Mouse (Mus musculus) olfactory bulb, adult 2 months (tissue): ENCODE results near the gene 1700092M07Rik. TPM values are rescaled to one million over a fixed set of nuclear protein-coding genes. Genes with fewer than 3 reads are reported as not detected.
A peak's percentile ranks its signal among the peaks of the same experiment; 100 is the strongest.

Experiments
- H3K27ac ChIP-seq: fragments of 200-500 bp; 2 replicates; pipeline ENCODE4 v1.5.1; 2012; ENCODE audit warnings: low read depth, low read length; ENCODE audit not compliant: insufficient read depth
- H3K4me1 ChIP-seq: fragments of 200-500 bp; 2 replicates; pipeline ENCODE4 v1.6.1; 2012; ENCODE audit warnings: low read length; ENCODE audit not compliant: control insufficient read depth, insufficient read depth
- H3K4me3 ChIP-seq: fragments of 200-500 bp; 2 replicates; pipeline ENCODE4 v1.5.1; 2012; ENCODE audit warnings: mild to moderate bottlenecking, low read depth, low read length, moderate library complexity; ENCODE audit not compliant: insufficient read depth
- CTCF ChIP-seq: fragments of 200-500 bp; IDR thresholded peaks from 2 replicates; pipeline ENCODE4 v1.5.1; 2012; ENCODE audit warnings: low read depth, mild to moderate bottlenecking, low read length, moderate library complexity; ENCODE audit not compliant: insufficient read depth
- POLR2A ChIP-seq: fragments of 200-500 bp; IDR thresholded peaks from 2 replicates; pipeline ENCODE4 v1.6.1; 2012; ENCODE audit warnings: mild to moderate bottlenecking, low read depth, low read length, moderate library complexity; ENCODE audit not compliant: insufficient read depth
- WGBS: fragments of 180-500 bp; shearing (Covaris S2); methylation state at CpG from one replicate; pipeline ENCODE4 v1.1.7; 2018; 5-methylcytosine and 5-hydroxymethylcytosine counted together
- polyA plus RNA-seq: library from polyadenylated mRNA; stranded (reverse); fragments of >200 nt; gene quantifications from 2 replicates; pipeline ENCODE4 v1.2.4, GENCODE M21; 2012; ENCODE audit warnings: low replicate concordance; ENCODE audit not compliant: missing spikeins, insufficient read depth, insufficient read length

Gene 1700092M07Rik
- polyA plus RNA-seq, 1 experiment = not detected

DNA sequence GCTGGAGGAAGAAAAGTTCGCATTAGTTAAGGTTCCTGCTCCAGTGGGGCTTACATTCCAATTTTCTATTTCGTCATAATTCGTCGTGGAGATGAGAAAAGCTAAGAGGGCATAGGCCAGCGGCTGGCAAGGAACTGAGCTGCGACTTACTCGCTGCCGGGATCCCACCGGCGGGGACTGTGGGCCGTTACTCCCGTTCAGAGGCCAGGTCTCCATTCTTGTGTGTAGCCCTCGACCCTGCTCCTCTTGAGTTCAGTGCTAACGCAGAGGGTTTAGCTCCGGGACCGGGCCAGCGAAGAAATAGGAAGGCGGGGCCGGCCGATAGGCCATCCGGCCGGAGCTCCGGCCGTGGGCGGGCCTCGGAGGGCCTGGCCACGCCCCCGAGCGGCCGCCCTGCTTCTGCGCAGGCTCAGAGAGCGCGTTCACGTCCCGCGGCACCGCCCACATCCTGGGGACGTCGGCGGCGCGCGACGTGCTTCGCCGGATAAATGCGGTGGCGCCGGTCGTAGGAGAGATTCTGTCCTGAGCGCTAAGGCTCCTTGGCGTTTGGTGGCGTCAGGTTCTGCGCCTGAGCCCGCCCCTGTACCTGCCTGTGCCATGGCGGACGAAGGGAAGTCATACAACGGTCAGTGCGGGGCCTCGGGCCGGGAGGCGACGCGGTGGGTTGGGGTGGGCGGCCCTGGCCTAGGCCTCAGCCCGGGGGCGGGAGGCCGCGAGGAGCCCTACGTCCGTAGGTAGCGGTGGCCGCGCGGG is 16.3 kb downstream of the 1700092M07Rik start, which contains the start of gene Nxf1:
Nxf1 (plus strand) TSS at position 439 of the 753 bp plus-strand sequence.
- H3K4me3 ChIP-seq = peak within 1 kb of the TSS; percentile 98
- H3K27ac ChIP-seq = peak within 1 kb of the TSS; percentile 66
- WGBS = under 1% methylated on average over 75 of the region's 75 CpGs
- TF ChIP-seq CTCF = no peak
- peak; percentile 86 for TF ChIP-seq POLR2A
- H3K4me1 ChIP-seq = peaks cover 8% of the 10 kb centered on the region; the same call in 1 of the 2 replicates

DNA sequence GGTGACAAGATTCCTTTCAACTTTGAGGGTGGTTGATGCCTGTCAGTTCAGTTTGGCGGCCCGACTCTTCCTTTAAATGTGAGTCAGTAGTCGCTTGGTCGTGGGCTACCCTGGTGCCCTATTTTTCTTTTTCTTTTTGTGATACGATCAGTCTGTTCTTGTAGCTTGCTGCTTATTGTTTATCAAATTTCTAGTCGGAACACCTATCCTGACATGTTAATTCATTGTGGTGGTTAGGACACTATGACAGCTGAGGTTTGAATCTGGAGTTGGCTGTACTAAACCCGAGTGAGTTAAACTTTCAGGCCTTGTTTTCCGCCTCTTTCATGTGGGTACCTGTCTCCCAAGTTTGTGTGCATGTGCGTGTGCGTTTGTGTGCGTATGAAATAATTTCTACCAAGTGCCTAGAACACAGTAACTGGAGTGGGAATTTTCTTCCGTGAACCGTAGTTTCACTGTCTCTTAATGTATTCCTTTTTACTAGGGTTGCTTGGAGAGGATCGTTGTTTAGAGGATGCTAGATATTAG is 17.0 kb downstream of the 1700092M07Rik start:
- WGBS = 1% methylated on average over 14 of the region's 14 CpGs
- TF ChIP-seq CTCF (no peak), POLR2A (no peak)
- peak overlapping the region; percentile 98 for H3K4me3 ChIP-seq
- peaks cover 8% of the 10 kb centered on the region; the same call in 1 of the 2 replicates for H3K4me1 ChIP-seq
- no peak overlapping the region for H3K27ac ChIP-seq

DNA sequence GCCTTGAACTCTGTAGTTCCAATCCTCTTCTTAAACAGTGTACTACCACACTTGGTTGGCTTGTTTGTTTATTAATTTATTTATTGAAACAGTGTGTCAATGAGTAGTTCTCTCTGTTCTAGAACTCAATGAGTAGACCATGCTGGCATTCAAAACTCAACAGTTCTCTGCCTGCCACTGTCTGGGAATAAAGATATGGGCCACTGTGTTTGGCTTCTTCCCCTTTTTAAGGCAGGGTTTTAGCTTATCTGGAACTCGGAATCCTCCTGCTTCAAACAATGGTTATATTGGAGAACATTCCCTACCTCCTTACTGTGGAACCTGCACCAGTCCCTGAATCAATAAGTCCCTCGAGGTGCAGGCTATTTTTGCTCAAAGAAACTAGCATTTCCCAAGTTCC is 18.4 kb downstream of the 1700092M07Rik start:
- no peak overlapping the region for H3K4me3 ChIP-seq
- no peak overlapping the region for H3K27ac ChIP-seq
- TF ChIP-seq POLR2A = no peak
- no peak for TF ChIP-seq CTCF
- 85% methylated on average over 2 of the region's 2 CpGs for WGBS
- peaks cover 8% of the 10 kb centered on the region; the same call in 1 of the 2 replicates for H3K4me1 ChIP-seq

DNA sequence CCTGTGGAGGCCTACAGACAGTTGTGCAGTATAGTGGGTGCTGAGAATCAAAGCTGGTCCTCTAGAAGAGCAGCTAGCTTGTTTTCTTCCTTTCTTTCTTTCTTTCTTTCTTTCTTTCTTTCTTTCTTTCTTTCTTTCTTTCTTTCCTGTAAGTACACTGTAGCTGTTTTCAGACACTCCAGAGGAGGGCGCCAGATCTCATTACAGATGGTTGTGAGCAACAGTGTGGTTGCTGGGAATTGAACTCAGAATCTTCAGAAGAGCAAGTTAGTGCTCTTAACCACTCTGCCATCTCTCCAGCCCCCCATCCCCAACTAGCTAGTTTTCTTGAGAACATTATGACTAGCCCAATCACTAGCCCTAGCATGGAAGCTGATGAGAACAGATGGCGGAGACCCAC is 20.2 kb downstream of the 1700092M07Rik start:
- H3K4me1 ChIP-seq = peaks cover 2% of the 10 kb centered on the region; the same call in 1 of the 2 replicates
- TF ChIP-seq POLR2A (no peak), CTCF (no peak)
- 94% methylated on average over 2 of the region's 2 CpGs for WGBS

DNA sequence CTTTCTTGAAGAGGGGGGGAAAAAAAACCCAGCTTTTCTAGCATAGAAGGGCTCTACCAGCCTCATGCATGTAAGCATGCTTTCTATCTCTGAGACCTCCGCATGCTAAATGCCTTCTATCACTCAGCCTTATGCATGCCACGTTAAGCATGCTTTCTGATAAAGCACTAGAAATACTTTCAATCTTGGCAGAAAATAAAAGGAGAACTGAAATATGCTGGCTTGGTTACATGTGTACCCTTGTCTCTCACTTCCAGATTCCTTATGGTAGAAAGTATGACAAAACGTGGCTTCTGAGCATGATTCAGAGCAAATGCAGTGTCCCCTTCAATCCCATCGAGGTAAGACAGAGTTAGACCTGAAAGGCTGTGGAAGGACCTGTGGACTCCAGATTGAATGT is 22.8 kb downstream of the 1700092M07Rik start:
- 90% methylated on average over 4 of the region's 4 CpGs for WGBS
- TF ChIP-seq CTCF (no peak), POLR2A (no peak)

More for the DNA sequence above, 20.2 kb downstream of the 1700092M07Rik start:
- H3K27ac ChIP-seq = no peak overlapping the region
- no peak overlapping the region for H3K4me3 ChIP-seq

DNA sequence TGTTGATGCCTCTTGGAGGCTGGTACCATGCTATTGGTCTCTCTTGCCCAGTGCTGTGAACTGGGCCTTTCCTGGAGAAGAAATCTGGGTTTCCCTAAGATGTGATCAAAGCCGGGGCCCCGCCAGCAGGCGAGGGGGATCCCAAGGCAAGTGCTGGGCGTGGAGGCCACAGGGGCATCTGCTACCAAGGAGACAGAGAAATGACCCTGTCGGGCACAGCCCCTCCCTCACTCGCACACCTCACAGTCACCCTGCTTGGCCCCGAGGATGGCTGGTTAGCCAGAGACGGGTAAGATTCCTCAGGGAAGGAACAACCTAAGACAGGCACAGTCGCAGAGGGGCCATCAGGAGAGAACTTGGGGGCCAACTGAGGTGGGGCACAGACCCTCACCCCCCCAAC is 25.0 kb downstream of the 1700092M07Rik start:
- H3K4me3 ChIP-seq = no peak overlapping the region
- H3K4me1 ChIP-seq = peaks cover 3% of the 10 kb centered on the region
- TF ChIP-seq CTCF (no peak), POLR2A (no peak)
- WGBS = 97% methylated on average over 9 of the region's 9 CpGs
- H3K27ac ChIP-seq = no peak overlapping the region

More for the DNA sequence above, 22.8 kb downstream of the 1700092M07Rik start:
- H3K4me1 ChIP-seq = peaks cover 2% of the 10 kb centered on the region; the same call in 1 of the 2 replicates
- no peak overlapping the region for H3K27ac ChIP-seq
- H3K4me3 ChIP-seq = no peak overlapping the region

DNA sequence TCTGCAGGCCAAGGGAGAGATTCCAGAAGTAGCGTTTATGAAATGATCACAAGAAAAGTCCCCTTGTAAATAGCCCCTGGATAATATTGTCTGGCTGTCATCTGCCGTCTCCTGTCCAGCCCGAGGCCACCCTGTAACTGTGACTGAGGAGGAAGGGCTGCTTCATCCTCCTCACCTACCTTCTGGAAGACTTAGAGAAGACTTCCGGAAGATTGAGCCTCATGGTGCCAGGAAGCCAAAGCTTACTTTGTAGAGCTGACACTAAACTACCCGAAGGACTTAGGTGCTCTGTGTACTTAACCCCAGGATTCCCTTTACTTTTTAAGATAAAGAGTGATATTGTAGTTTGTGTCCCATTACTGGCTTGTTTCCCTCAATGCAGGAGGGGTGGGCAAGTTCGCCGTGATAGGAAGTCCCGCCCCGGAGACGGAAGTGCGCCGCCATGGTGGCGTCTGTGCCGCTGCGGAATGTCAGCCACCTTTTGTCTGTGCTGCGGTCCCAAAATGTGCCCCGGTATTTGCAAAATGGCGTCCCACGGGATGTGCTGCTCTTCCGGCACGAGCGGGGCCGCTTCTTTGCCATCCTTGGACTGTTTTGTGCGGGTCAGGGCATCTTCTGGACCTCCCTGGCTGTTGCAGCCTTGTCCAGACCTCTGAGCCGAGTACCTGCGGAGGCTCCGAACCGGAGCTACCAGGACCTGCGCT is 30.2 kb downstream of the 1700092M07Rik start, which contains the start of gene Tmem223:
Tmem223 (plus strand) TSS at position 430 of the 704 bp plus-strand sequence.
- TF ChIP-seq CTCF (no peak), POLR2A (peak; percentile 86)
- H3K4me1 ChIP-seq = peaks cover 16% of the 10 kb centered on the region
- peak within 1 kb of the TSS; percentile 69 for H3K4me3 ChIP-seq
- WGBS = 17% methylated on average over 29 of the region's 29 CpGs
- peak within 1 kb of the TSS; percentile 71 for H3K27ac ChIP-seq

DNA sequence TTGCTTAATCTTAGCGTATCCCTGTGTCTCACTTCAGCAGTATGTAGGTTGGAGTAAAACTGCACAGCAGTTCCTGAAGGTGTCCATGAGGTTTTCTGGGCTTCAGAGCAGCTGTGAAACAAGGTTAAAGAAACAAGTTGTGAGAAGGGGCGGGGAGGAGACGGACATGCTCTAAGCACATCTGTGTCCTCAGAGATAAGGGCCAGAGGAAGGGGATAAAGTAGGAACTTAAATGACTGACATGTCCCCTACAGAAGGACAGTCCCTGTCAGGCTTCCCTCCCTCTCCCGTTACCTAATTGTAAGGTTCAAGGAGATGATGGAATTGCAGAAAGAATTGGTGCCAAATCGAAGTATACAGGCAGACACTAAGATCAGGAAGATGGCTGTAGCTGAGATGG is 32.5 kb downstream of the 1700092M07Rik start:
- H3K27ac ChIP-seq = no peak overlapping the region
- 77% methylated on average over 5 of the region's 5 CpGs for WGBS
- peaks cover 16% of the 10 kb centered on the region for H3K4me1 ChIP-seq
- TF ChIP-seq CTCF (no peak), POLR2A (no peak)
- H3K4me3 ChIP-seq = no peak overlapping the region
